Mouse (Mus musculus): ENCODE measurements around the gene Rsad2. TPM values are rescaled to one million over a fixed set of nuclear protein-coding genes. Genes with fewer than 3 reads are reported as not detected.

Gene Rsad2
- polyA plus RNA-seq (2015; fragmentation: Nextera tagmentation; extraction: Ambion mirVana) = 101 and 136 TPM in 2 replicates

GRCm38 (mm10) chr12:26456028-26456698 lies at the start of gene Rsad2:
Rsad2 (minus strand) TSS chr12:26456452.

GRCm38 (mm10) chr12:26469098-26470041 lies 13.1 kb upstream of the Rsad2 start, which contains the start of gene Cmpk2:
Cmpk2 (plus strand) TSS chr12:26469204.

GRCm38 (mm10) chr12:26415104-26415771 lies 41.0 kb downstream of the Rsad2 start, which contains the start of gene Rnf144a:
Rnf144a (minus strand) TSS chr12:26415254.

Other genes with a start within 250 kb of the Rsad2 start
- gene Rnf144a, start 41.2 kb downstream of the Rsad2 start, polyA plus RNA-seq (2015; fragmentation: Nextera tagmentation; extraction: Ambion mirVana) = 9.9 and 12.3 TPM in 2 replicates
- 33.8 and 37.4 TPM in 2 replicates for gene Cmpk2, start 12.8 kb upstream of the Rsad2 start, polyA plus RNA-seq (2015; fragmentation: Nextera tagmentation; extraction: Ambion mirVana)